Mouse (Mus musculus): ENCODE results near the gene Il1f8. TPM values are rescaled to one million over a fixed set of nuclear protein-coding genes. Genes with fewer than 3 reads are reported as not detected.
"Not testable (repeated sequence)": the region's sequence is repeated elsewhere in the genome, so short reads cannot be mapped to it uniquely, and the experiment has no call there.

The Il1f8 gene
- polyA plus RNA-seq (2015; fragmentation: Nextera tagmentation; extraction: Ambion mirVana) = not detected in 2 replicates

GRCm38 (mm10) chr2:24152861-24153260, at the start of gene Il1f8:
Il1f8 (plus strand) TSS chr2:24153161.
- DNase-seq (ENCODE audit: low spot score) = no peak

- DNase-seq (ENCODE audit: low spot score) = no peak
Measured at GRCm38 (mm10) chr2:24103619-24104289, 49.2 kb upstream of the Il1f8 start.

GRCm38 (mm10) chr2:24109085-24109484, 43.9 kb upstream of the Il1f8 start:
- DNase-seq (ENCODE audit: low spot score) = no peak

DNA sequence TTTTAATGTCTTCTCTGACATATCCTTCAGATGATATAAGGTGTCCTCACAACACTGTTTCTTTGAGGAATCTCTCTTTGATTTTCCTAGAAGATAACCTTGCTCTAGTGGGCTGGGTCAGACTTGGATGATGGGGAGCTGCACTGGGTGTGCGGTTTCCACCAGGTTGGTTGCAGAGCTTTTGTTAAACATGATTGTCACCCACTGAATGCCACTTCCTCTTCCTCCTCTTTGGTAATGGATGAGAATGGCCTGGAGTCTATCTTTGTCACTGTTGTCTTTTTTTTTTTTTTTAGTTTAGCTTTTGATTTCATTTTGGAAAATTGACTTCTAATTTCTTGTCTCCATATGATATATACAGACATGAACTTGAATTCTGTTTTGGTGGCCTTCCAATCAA, 18.6 kb upstream of the Il1f8 start:
- DNase-seq (ENCODE audit: low spot score) = no peak

DNA sequence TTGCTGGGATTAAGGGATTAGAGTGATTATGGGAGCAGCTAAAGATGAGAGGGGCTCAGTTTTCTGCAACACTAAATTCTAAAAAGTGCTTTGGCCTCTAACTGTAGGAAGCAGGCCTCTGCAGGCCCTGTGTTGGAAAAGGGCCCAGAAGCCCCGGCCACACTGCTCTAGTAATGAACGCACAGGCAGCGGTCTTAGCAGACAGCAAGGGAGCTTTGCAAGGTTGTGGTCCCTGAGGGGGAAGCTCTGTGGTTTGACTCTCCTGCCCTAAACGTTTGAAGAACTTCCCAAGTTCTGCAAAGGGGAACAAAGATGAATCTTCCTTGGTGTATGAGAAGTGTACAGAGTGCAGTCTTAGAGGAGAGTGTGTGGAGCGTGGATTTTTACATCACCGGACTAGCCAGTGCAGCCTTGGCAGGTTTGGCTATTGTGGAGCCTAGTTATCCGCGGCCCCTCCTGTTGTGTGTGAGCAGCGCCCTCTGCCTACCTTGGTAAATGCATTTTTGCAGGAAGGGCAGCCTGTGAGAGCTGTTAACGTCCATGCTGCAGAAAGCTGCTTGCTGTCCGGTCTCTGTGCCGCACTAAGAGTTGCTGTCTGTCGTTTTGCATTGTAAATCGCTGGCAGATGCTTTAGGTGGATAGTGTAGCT, 28.8 kb downstream of the Il1f8 start:
- not testable (repeated sequence) for DNase-seq (ENCODE audit: low spot score)

- DNase-seq (ENCODE audit: low spot score) = not testable (repeated sequence)
Measured at GRCm38 (mm10) chr2:24182423-24183147, 29.6 kb downstream of the Il1f8 start.

GRCm38 (mm10) chr2:24184092-24184491, 31.1 kb downstream of the Il1f8 start:
- not testable (repeated sequence) for DNase-seq (ENCODE audit: low spot score)

DNA sequence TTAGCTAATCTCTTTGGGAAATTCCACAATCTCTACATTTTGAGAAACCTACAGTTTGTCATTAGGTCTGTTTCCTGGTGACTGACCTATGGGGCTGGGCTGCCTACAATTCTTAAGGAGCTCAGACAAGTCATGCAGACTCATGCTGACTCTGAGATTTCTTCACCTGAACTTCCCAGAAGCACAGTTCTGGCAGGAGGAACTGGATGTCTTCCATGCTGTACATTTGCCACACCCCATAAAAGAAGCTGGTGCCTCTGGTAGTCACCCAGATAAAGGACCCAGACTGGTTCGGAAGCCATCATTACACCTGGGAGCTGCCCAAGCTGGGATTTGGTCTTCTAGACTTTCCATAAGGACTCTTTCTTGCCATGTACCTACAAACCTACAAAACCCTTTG, 33.2 kb downstream of the Il1f8 start, which contains the start of gene Il1f9:
TSS of gene Il1f9 (plus strand) at position 301 of the 400 bp plus-strand sequence.
- DNase-seq (ENCODE audit: low spot score) = no peak

- no peak for DNase-seq (ENCODE audit: low spot score)
Measured at GRCm38 (mm10) chr2:24187585-24187984, 34.6 kb downstream of the Il1f8 start.

DNA sequence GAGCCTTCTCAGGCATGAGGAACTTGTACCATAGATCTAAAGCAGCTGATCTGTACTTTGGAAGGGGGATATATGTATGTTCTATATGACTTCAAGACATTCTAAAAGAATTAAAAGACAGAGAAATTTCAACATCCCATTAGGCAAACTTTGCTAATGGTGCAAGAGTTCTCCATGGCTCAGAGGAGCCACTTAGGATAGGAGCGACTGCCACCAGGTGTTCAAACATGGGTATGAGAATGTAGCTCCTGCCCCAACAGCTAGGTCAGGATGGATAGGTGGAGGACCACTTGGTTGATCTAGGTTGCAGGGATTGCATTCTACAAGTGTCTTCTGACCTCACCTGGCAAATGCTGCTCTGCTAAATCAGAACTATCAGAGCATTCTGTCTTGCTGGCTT, 35.2 kb downstream of the Il1f8 start:
- no peak for DNase-seq (ENCODE audit: low spot score)

Other genes starting within 250 kb of the Il1f8 start
- gene Hnmt, start 103.8 kb upstream of the Il1f8 start, polyA plus RNA-seq (2015; fragmentation: Nextera tagmentation; extraction: Ambion mirVana) = 0.49 and 0.56 TPM in 2 replicates
- gene Tbpl2, start 56.6 kb upstream of the Il1f8 start, polyA plus RNA-seq (2015; fragmentation: Nextera tagmentation; extraction: Ambion mirVana) = not detected in 2 replicates
- 0.16 TPM in 1 of 2 replicates, not detected in the other for gene Il1f9, start 33.3 kb downstream of the Il1f8 start, polyA plus RNA-seq (2015; fragmentation: Nextera tagmentation; extraction: Ambion mirVana)
- 0.36 and 0.83 TPM in 2 replicates for gene Il1f6, start 62.3 kb downstream of the Il1f8 start, polyA plus RNA-seq (2015; fragmentation: Nextera tagmentation; extraction: Ambion mirVana)
- 0.22 and 0.36 TPM in 2 replicates for gene Il1f5, start 123.8 kb downstream of the Il1f8 start, polyA plus RNA-seq (2015; fragmentation: Nextera tagmentation; extraction: Ambion mirVana)
- 0.38 TPM in 1 of 2 replicates, not detected in the other for gene Il1f10, start 138.0 kb downstream of the Il1f8 start, polyA plus RNA-seq (2015; fragmentation: Nextera tagmentation; extraction: Ambion mirVana)
- 3.9 TPM in 2 replicates for gene Il1rn, start 183.7 kb downstream of the Il1f8 start, polyA plus RNA-seq (2015; fragmentation: Nextera tagmentation; extraction: Ambion mirVana)
- 39.5 and 42.1 TPM in 2 replicates for gene Psd4, start 214.4 kb downstream of the Il1f8 start, polyA plus RNA-seq (2015; fragmentation: Nextera tagmentation; extraction: Ambion mirVana)